Mouse (Mus musculus) retina, postnatal 7 days (tissue): ENCODE results near the gene AU022252.

ENCODE experiments used
- DNase-seq: peaks from one replicate; pipeline ENCODE4 v3.0.0-alpha.2; 2012; ENCODE audit warnings: low read depth, low spot score

Gene AU022252

GRCm38 (mm10) chr4:119244468-119245240, 12.1 kb upstream of the AU022252 start:
- DNase-seq, result no peak

GRCm38 (mm10) chr4:119242571-119242970, 10.1 kb upstream of the AU022252 start:
- DNase-seq, result no peak

- no peak for DNase-seq
These were observed 9.2 kb upstream of the AU022252 start for GRCm38 (mm10) chr4:119241664-119242063.

GRCm38 (mm10) chr4:119239181-119239682, 6.7 kb upstream of the AU022252 start:
- DNase-seq, result peak; percentile 67

- DNase-seq, result no peak
These were observed 6.1 kb upstream of the AU022252 start for GRCm38 (mm10) chr4:119238661-119239060.

GRCm38 (mm10) chr4:119234348-119234747, 1.8 kb upstream of the AU022252 start:
- DNase-seq, result no peak

GRCm38 (mm10) chr4:119233256-119233901, 867 bp upstream of the AU022252 start:
- DNase-seq, result no peak

- DNase-seq, result no peak
These were observed 5.8 kb downstream of the AU022252 start for GRCm38 (mm10) chr4:119226751-119227150.

- DNase-seq, result no peak
These were observed 6.8 kb downstream of the AU022252 start for GRCm38 (mm10) chr4:119225719-119226118.

GRCm38 (mm10) chr4:119224534-119224933, 8.0 kb downstream of the AU022252 start:
- DNase-seq, result no peak

- DNase-seq, result peak; percentile 54
These were observed 8.8 kb downstream of the AU022252 start for GRCm38 (mm10) chr4:119223696-119224095.

GRCm38 (mm10) chr4:119218169-119218568, 14.3 kb downstream of the AU022252 start, which contains the start of gene Tmem269:
TSS of gene Tmem269 (minus strand) at chr4:119218217.
- DNase-seq, result no peak

- no peak for DNase-seq
These were observed 15.8 kb downstream of the AU022252 start for GRCm38 (mm10) chr4:119216667-119217066.

GRCm38 (mm10) chr4:119204672-119205071, 27.8 kb downstream of the AU022252 start:
- peak; percentile 41 for DNase-seq

GRCm38 (mm10) chr4:119198105-119198504, 34.4 kb downstream of the AU022252 start:
- DNase-seq, result no peak

GRCm38 (mm10) chr4:119195582-119196320, 36.8 kb downstream of the AU022252 start:
- DNase-seq, result no peak

GRCm38 (mm10) chr4:119194909-119195581, 37.5 kb downstream of the AU022252 start, which contains the start of gene Svbp:
TSS of gene Svbp (plus strand) at chr4:119195306.
- peak; percentile 75 for DNase-seq

- DNase-seq, result no peak
These were observed 39.8 kb downstream of the AU022252 start for GRCm38 (mm10) chr4:119192757-119193156.

GRCm38 (mm10) chr4:119191273-119191672, 41.2 kb downstream of the AU022252 start:
- no peak for DNase-seq

- DNase-seq, result no peak
These were observed 41.9 kb downstream of the AU022252 start for GRCm38 (mm10) chr4:119190618-119191017.

- no peak for DNase-seq
These were observed 42.6 kb downstream of the AU022252 start, which contains the start of gene Ermap for GRCm38 (mm10) chr4:119189864-119190263. TSS of gene Ermap (minus strand) at chr4:119190011.
